Mouse (Mus musculus) megakaryocyte, embryonic 14.5 days (primary cell): ENCODE measurements at regions not wholly inside any gene's neighbourhood (a gene's known extent, or its start where the extent isn't known, plus 50 kb on each side); places are given as distances from the start of the nearest gene placed in this dataset.

ENCODE experiments used
- H3K27me3 ChIP-seq: replicated peaks from 2 replicates; pipeline ENCODE3; 2012; ENCODE audit warnings: inconsistent platforms
- H3K36me3 ChIP-seq: replicated peaks from 2 replicates; pipeline ENCODE3; 2012; ENCODE audit warnings: low read length, inconsistent platforms, mixed read lengths
- H3K4me1 ChIP-seq: 2 replicates; pipeline ENCODE4 v1.6.1; 2012; ENCODE audit warnings: inconsistent platforms
- H3K4me3 ChIP-seq: replicated peaks from 2 replicates; pipeline ENCODE3; 2012; ENCODE audit warnings: moderate library complexity, mild to moderate bottlenecking, inconsistent platforms
- H3K9me3 ChIP-seq: 2 replicates; pipeline ENCODE4 v1.6.1; 2012; ENCODE audit warnings: inconsistent platforms
- FLI1 ChIP-seq: IDR thresholded peaks from 2 replicates; pipeline ENCODE4 v1.6.1; 2012; ENCODE audit warnings: low read length, inconsistent platforms, mixed read lengths
- GATA1 ChIP-seq: IDR thresholded peaks from 3 replicates; pipeline ENCODE4 v1.6.1; 2012; ENCODE audit warnings: mixed read lengths, low read length, inconsistent platforms, borderline replicate concordance

GRCm38 (mm10) chr9:30167223-30167622, 204.3 kb upstream of the Ntm start:
- Histone ChIP-seq H3K4me1 (no peaks in the 10 kb centered on the region), H3K4me3 (no peak overlapping the region), H3K27me3 (no peaks in the 10 kb centered on the region), H3K9me3 (peaks cover 33% of the 10 kb centered on the region), H3K36me3 (no peaks in the 10 kb centered on the region)
- TF ChIP-seq FLI1 = no peak
- no peak for TF ChIP-seq GATA1

DNA sequence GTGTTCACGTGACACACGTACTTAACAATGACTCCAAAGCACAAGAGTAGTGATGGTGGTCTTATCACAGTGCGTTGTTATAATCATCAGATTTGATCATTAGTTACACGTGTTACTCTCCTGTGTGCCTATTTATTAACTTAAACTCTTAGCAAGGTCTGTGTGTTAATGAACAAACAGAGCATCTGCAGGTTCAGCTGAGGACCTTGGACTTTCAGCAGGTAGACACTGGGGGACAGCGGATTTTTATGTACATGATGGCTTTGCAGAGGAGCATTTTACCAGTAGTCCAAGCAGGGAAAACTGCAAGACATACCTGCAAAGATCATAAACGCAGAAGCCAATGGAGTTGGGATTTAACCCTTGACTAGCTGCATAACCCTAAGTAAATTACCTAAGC, 211.7 kb upstream of the Ntm start:
- Histone ChIP-seq H3K4me3 (peak overlapping the region; percentile 4), H3K9me3 (peaks cover 28% of the 10 kb centered on the region), H3K36me3 (no peaks in the 10 kb centered on the region), H3K27me3 (no peaks in the 10 kb centered on the region), H3K4me1 (no peaks in the 10 kb centered on the region)
- TF ChIP-seq FLI1 (no peak), GATA1 (no peak)

DNA sequence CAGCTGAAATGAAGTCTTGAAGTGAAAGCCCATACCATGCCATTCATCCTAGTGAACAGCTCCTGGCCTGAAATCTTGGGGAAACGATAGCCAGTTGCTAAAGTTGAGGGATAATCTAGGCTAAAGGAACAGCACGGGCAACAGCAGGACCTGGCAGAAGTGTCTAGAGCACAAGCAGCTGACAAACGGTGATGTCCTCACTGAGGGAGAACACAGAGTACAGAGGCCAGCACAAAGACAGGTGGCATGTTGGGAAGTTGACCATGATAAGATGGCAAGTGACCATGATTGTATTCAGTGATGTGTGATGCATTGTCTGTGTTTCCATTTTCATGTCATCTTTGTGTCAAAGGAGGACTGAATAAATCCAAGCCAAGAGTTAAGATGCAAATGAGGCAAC, 212.4 kb upstream of the Ntm start:
- no peaks in the 10 kb centered on the region for H3K4me1 ChIP-seq
- H3K4me3 ChIP-seq = no peak overlapping the region
- no peaks in the 10 kb centered on the region for H3K36me3 ChIP-seq
- peaks cover 28% of the 10 kb centered on the region for H3K9me3 ChIP-seq
- TF ChIP-seq GATA1 = no peak
- no peak for TF ChIP-seq FLI1
- H3K27me3 ChIP-seq = no peaks in the 10 kb centered on the region

- Histone ChIP-seq H3K36me3 (no peaks in the 10 kb centered on the region), H3K27me3 (no peaks in the 10 kb centered on the region), H3K4me3 (no peak overlapping the region), H3K4me1 (no peaks in the 10 kb centered on the region), H3K9me3 (peaks cover 10% of the 10 kb centered on the region; the same call in 1 of the 2 replicates)
- no peak for TF ChIP-seq FLI1
- TF ChIP-seq GATA1 = no peak
Observed at GRCm38 (mm10) chr9:30183409-30183808, 220.5 kb upstream of the Ntm start.

- Histone ChIP-seq H3K4me1 (no peaks in the 10 kb centered on the region), H3K27me3 (no peaks in the 10 kb centered on the region), H3K36me3 (no peaks in the 10 kb centered on the region), H3K4me3 (no peak overlapping the region), H3K9me3 (peaks cover 17% of the 10 kb centered on the region; the same call in 1 of the 2 replicates)
- TF ChIP-seq GATA1 (no peak), FLI1 (no peak)
Observed at GRCm38 (mm10) chr9:30184996-30185763, 222.2 kb upstream of the Ntm start.

- no peaks in the 10 kb centered on the region for H3K36me3 ChIP-seq
- no peaks in the 10 kb centered on the region for H3K27me3 ChIP-seq
- H3K9me3 ChIP-seq = 0 out of 2 replicates have a peak, but pooled peaks cover 13% of the 10 kb centered on the region
- no peak for TF ChIP-seq GATA1
- TF ChIP-seq FLI1 = no peak
- no peak overlapping the region for H3K4me3 ChIP-seq
- H3K4me1 ChIP-seq = no peaks in the 10 kb centered on the region
Observed at GRCm38 (mm10) chr9:30186261-30186660, 223.3 kb upstream of the Ntm start.

DNA sequence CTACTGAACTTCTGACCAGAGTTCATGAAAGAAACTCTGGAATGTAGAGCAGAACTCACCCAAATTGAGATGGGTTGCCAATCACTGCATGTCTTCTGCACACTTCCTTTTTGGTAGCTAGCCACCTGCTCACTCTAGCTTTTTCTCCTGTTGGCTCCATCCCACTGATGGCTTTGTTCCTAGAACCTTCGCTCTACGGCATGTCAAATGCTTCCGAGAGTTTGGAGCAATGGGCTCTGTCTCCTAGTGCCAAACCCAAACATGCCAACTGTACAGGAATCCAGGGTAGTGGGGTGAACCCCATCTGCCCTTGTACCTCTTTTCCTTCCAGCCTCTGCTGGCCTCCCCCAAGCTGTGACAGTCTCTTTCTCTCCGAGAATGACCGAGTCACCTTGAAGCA, 227.1 kb upstream of the Ntm start:
- H3K36me3 ChIP-seq = no peaks in the 10 kb centered on the region
- H3K4me1 ChIP-seq = no peaks in the 10 kb centered on the region
- TF ChIP-seq FLI1 (no peak), GATA1 (no peak)
- 0 out of 2 replicates have a peak, but pooled peaks cover 8% of the 10 kb centered on the region for H3K9me3 ChIP-seq
- no peaks in the 10 kb centered on the region for H3K27me3 ChIP-seq
- no peak overlapping the region for H3K4me3 ChIP-seq

- peaks cover 13% of the 10 kb centered on the region; the same call in 1 of the 2 replicates for H3K9me3 ChIP-seq
- H3K36me3 ChIP-seq = no peaks in the 10 kb centered on the region
- TF ChIP-seq GATA1 (no peak), FLI1 (no peak)
- no peaks in the 10 kb centered on the region for H3K4me1 ChIP-seq
- H3K27me3 ChIP-seq = no peaks in the 10 kb centered on the region
- no peak overlapping the region for H3K4me3 ChIP-seq
Observed at GRCm38 (mm10) chr9:30191119-30191518, 228.2 kb upstream of the Ntm start.

DNA sequence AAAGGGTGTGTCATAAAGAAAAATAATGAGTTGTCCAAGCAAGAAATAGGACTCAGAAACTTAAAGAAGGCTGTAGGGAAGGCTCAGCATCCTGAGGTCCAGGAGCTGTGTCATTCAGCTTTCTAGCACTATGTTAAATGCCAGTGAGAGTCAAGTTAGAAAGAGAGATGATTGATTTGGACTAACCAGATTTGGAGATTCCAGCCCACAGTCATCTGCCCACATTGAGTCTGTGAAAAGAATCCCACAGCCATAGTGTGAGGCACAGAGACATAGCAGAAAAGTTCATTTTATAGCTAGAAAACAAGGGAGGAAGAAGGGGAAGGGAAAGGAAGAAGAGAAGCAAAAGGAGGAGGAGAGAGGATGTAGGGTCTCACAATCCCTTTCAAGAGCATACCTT, 229.0 kb upstream of the Ntm start:
- H3K4me1 ChIP-seq = no peaks in the 10 kb centered on the region
- peaks cover 17% of the 10 kb centered on the region; the same call in 1 of the 2 replicates for H3K9me3 ChIP-seq
- H3K27me3 ChIP-seq = no peaks in the 10 kb centered on the region
- TF ChIP-seq GATA1 (no peak), FLI1 (no peak)
- H3K36me3 ChIP-seq = no peaks in the 10 kb centered on the region
- no peak overlapping the region for H3K4me3 ChIP-seq

DNA sequence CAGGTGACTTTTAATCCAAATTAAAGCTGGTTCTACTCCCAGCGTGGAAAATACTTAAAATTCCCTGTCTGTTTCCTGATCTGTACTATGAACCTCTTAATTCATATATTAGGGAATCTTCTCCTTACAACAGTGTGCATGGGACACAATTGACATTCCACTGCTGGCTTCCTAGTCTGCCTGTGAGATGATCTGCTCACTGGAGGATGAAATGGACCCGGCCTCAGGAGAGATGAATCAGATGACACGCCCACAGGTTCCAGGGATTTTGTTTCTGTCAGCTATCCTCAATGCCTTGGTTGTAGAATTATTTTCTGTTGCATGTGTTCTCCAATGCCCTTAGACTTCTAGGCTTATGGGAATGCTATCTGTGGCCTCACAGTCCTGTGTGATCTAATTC, 231.9 kb upstream of the Ntm start:
- H3K4me1 ChIP-seq = no peaks in the 10 kb centered on the region
- no peak overlapping the region for H3K4me3 ChIP-seq
- H3K9me3 ChIP-seq = peaks cover 12% of the 10 kb centered on the region; the same call in 1 of the 2 replicates
- H3K27me3 ChIP-seq = no peaks in the 10 kb centered on the region
- TF ChIP-seq FLI1 (no peak), GATA1 (no peak)
- no peaks in the 10 kb centered on the region for H3K36me3 ChIP-seq
